Mouse (Mus musculus): ENCODE data around the gene Camk2d. TPM values are rescaled to one million over a fixed set of nuclear protein-coding genes. Genes with fewer than 3 reads are reported as not detected.

Gene Camk2d
- polyA plus RNA-seq, 1 experiment: 5.8 TPM

- no peaks in the 10 kb centered on the region for H3K4me1 ChIP-seq (ENCODE audit: control insufficient read depth, insufficient read depth, low read length)
- TF ChIP-seq CTCF (IDR thresholded peaks at IDR 0.05; ENCODE audit: control insufficient read depth, insufficient read depth, insufficient replicate concordance, low read depth, low read length) (no peak), POLR2A (IDR thresholded peaks at IDR 0.05; ENCODE audit: control insufficient read depth, low read depth, low read length) (no peak)
- H3K4me3 ChIP-seq (ENCODE audit: control insufficient read depth, low read depth, low read length): no peak overlapping the region
- no peak overlapping the region for H3K27ac ChIP-seq (ENCODE audit: control insufficient read depth, insufficient read depth, low read depth, low read length)
- H3K36me3 ChIP-seq (ENCODE audit: control insufficient read depth, insufficient read depth, low read length): no peaks in the 10 kb centered on the region
- H3K27me3 ChIP-seq (ENCODE audit: control insufficient read depth, insufficient read depth, low read length): no peaks in the 10 kb centered on the region
These were observed 174.0 kb downstream of the Camk2d start for GRCm38 (mm10) chr3:126770056-126770455.

- no peaks in the 10 kb centered on the region for H3K27me3 ChIP-seq (ENCODE audit: control insufficient read depth, insufficient read depth, low read length)
- no peak for TF ChIP-seq CTCF (IDR thresholded peaks at IDR 0.05; ENCODE audit: control insufficient read depth, insufficient read depth, insufficient replicate concordance, low read depth, low read length)
- no peak for TF ChIP-seq POLR2A (IDR thresholded peaks at IDR 0.05; ENCODE audit: control insufficient read depth, low read depth, low read length)
- no peak overlapping the region for H3K4me3 ChIP-seq (ENCODE audit: control insufficient read depth, low read depth, low read length)
- no peak overlapping the region for H3K27ac ChIP-seq (ENCODE audit: control insufficient read depth, insufficient read depth, low read depth, low read length)
- no peaks in the 10 kb centered on the region for H3K36me3 ChIP-seq (ENCODE audit: control insufficient read depth, insufficient read depth, low read length)
- no peaks in the 10 kb centered on the region for H3K4me1 ChIP-seq (ENCODE audit: control insufficient read depth, insufficient read depth, low read length)
These were observed 174.9 kb downstream of the Camk2d start for GRCm38 (mm10) chr3:126771032-126771431.

- Histone ChIP-seq H3K27ac (ENCODE audit: control insufficient read depth, insufficient read depth, low read depth, low read length) (no peak overlapping the region), H3K4me3 (ENCODE audit: control insufficient read depth, low read depth, low read length) (no peak overlapping the region), H3K36me3 (ENCODE audit: control insufficient read depth, insufficient read depth, low read length) (no peaks in the 10 kb centered on the region), H3K27me3 (ENCODE audit: control insufficient read depth, insufficient read depth, low read length) (no peaks in the 10 kb centered on the region), H3K4me1 (ENCODE audit: control insufficient read depth, insufficient read depth, low read length) (no peaks in the 10 kb centered on the region)
- TF ChIP-seq CTCF (IDR thresholded peaks at IDR 0.05; ENCODE audit: control insufficient read depth, insufficient read depth, insufficient replicate concordance, low read depth, low read length) (peak; percentile 78; the same call in 1 of the 2 replicates), POLR2A (IDR thresholded peaks at IDR 0.05; ENCODE audit: control insufficient read depth, low read depth, low read length) (no peak)
These were observed 175.4 kb downstream of the Camk2d start for GRCm38 (mm10) chr3:126771541-126771940.

GRCm38 (mm10) chr3:126776001-126776400 lies 179.9 kb downstream of the Camk2d start:
- H3K36me3 ChIP-seq (ENCODE audit: control insufficient read depth, insufficient read depth, low read length): no peaks in the 10 kb centered on the region
- no peak overlapping the region for H3K4me3 ChIP-seq (ENCODE audit: control insufficient read depth, low read depth, low read length)
- no peak overlapping the region for H3K27ac ChIP-seq (ENCODE audit: control insufficient read depth, insufficient read depth, low read depth, low read length)
- H3K4me1 ChIP-seq (ENCODE audit: control insufficient read depth, insufficient read depth, low read length): no peaks in the 10 kb centered on the region
- no peak for TF ChIP-seq POLR2A (IDR thresholded peaks at IDR 0.05; ENCODE audit: control insufficient read depth, low read depth, low read length)
- no peaks in the 10 kb centered on the region for H3K27me3 ChIP-seq (ENCODE audit: control insufficient read depth, insufficient read depth, low read length)

- no peaks in the 10 kb centered on the region for H3K4me1 ChIP-seq (ENCODE audit: control insufficient read depth, insufficient read depth, low read length)
- TF ChIP-seq POLR2A (IDR thresholded peaks at IDR 0.05; ENCODE audit: control insufficient read depth, low read depth, low read length) (no peak), CTCF (IDR thresholded peaks at IDR 0.05; ENCODE audit: control insufficient read depth, insufficient read depth, insufficient replicate concordance, low read depth, low read length) (no peak)
- H3K27ac ChIP-seq (ENCODE audit: control insufficient read depth, insufficient read depth, low read depth, low read length): no peak overlapping the region
- H3K27me3 ChIP-seq (ENCODE audit: control insufficient read depth, insufficient read depth, low read length): no peaks in the 10 kb centered on the region
- no peaks in the 10 kb centered on the region for H3K36me3 ChIP-seq (ENCODE audit: control insufficient read depth, insufficient read depth, low read length)
- H3K4me3 ChIP-seq (ENCODE audit: control insufficient read depth, low read depth, low read length): no peak overlapping the region
These were observed 181.0 kb downstream of the Camk2d start for GRCm38 (mm10) chr3:126777101-126777500.

GRCm38 (mm10) chr3:126777879-126778278 lies 181.8 kb downstream of the Camk2d start:
- H3K36me3 ChIP-seq (ENCODE audit: control insufficient read depth, insufficient read depth, low read length): no peaks in the 10 kb centered on the region
- no peak overlapping the region for H3K27ac ChIP-seq (ENCODE audit: control insufficient read depth, insufficient read depth, low read depth, low read length)
- H3K27me3 ChIP-seq (ENCODE audit: control insufficient read depth, insufficient read depth, low read length): no peaks in the 10 kb centered on the region
- H3K4me1 ChIP-seq (ENCODE audit: control insufficient read depth, insufficient read depth, low read length): no peaks in the 10 kb centered on the region
- H3K4me3 ChIP-seq (ENCODE audit: control insufficient read depth, low read depth, low read length): no peak overlapping the region
- no peak for TF ChIP-seq CTCF (IDR thresholded peaks at IDR 0.05; ENCODE audit: control insufficient read depth, insufficient read depth, insufficient replicate concordance, low read depth, low read length)
- no peak for TF ChIP-seq POLR2A (IDR thresholded peaks at IDR 0.05; ENCODE audit: control insufficient read depth, low read depth, low read length)

- Histone ChIP-seq H3K4me3 (ENCODE audit: control insufficient read depth, low read depth, low read length) (no peak overlapping the region), H3K27ac (ENCODE audit: control insufficient read depth, insufficient read depth, low read depth, low read length) (peak overlapping the region; percentile 32; the same call in 1 of the 2 replicates), H3K4me1 (ENCODE audit: control insufficient read depth, insufficient read depth, low read length) (no peaks in the 10 kb centered on the region), H3K27me3 (ENCODE audit: control insufficient read depth, insufficient read depth, low read length) (no peaks in the 10 kb centered on the region), H3K36me3 (ENCODE audit: control insufficient read depth, insufficient read depth, low read length) (no peaks in the 10 kb centered on the region)
- TF ChIP-seq POLR2A (IDR thresholded peaks at IDR 0.05; ENCODE audit: control insufficient read depth, low read depth, low read length) (no peak), CTCF (IDR thresholded peaks at IDR 0.05; ENCODE audit: control insufficient read depth, insufficient read depth, insufficient replicate concordance, low read depth, low read length) (no peak)
These were observed 184.0 kb downstream of the Camk2d start for GRCm38 (mm10) chr3:126780014-126780615.
